Mouse (Mus musculus) gastrocnemius, postnatal 10 days (tissue): Measurements from ENCODE around the gene Rpl6. TPM values are rescaled to one million over a fixed set of nuclear protein-coding genes. Genes with fewer than 3 reads are reported as not detected.
"Not testable (repeated sequence)": the region's sequence is repeated elsewhere in the genome, so short reads cannot be mapped to it uniquely, and the experiment has no call there.

Experiments used
- DNase-seq: peaks from one replicate; pipeline ENCODE4 v3.0.0; 2021; ENCODE audit warnings: mixed read lengths
- total RNA-seq, 2 experiments: library from RNA; stranded (reverse); gene quantifications; 2 replicates each; pipeline ENCODE4 v1.2.3; 2021

Rpl6 gene
- total RNA-seq, 2 experiments from 2014 or later, result 744 to 776 TPM

DNA sequence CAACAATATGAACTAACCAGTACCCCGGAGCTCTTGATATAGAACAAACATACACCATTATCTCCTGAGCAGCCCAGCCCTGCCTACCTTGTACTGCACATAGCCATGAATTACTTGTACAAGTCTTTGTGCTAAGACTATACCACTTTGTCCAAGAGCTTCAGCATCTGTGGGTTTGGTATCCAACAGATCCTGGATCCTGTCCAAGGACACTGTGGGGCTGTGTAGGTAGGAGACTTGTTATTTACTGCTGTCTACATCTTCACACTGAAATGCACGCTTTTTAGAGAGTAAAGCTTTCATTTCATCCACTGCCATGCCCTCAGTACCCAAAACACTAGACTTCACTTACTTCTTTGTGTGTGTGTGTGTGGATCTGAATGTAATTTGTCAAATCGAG lies 20.6 kb downstream of the Rpl6 start:
- no peak for DNase-seq

DNA sequence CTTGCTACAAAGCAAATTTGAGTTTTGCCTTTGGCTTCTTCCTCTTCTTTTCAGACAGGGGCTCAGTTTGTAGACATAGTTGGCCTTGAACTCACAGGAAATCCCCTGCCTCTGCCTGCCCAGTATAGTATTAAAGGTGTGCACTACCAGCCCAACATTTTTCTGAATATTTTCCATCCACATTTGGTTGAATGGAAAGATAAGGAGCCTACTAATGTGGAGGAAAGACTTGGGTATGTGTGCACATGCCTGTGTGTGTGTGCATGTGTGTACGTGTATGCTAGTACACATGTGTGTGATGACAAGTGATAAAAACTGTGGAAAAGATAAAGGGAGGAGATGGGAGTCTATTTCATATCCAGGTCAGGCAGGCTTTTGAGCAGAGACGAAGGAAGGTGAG lies 21.6 kb downstream of the Rpl6 start:
- no peak for DNase-seq

GRCm38 (mm10) chr5:121226406-121226805 lies 22.1 kb downstream of the Rpl6 start:
- DNase-seq, result no peak

- DNase-seq, result no peak
These were observed 22.6 kb downstream of the Rpl6 start for GRCm38 (mm10) chr5:121226845-121227244.

GRCm38 (mm10) chr5:121227330-121227729 lies 23.0 kb downstream of the Rpl6 start:
- DNase-seq, result not testable (repeated sequence)

DNA sequence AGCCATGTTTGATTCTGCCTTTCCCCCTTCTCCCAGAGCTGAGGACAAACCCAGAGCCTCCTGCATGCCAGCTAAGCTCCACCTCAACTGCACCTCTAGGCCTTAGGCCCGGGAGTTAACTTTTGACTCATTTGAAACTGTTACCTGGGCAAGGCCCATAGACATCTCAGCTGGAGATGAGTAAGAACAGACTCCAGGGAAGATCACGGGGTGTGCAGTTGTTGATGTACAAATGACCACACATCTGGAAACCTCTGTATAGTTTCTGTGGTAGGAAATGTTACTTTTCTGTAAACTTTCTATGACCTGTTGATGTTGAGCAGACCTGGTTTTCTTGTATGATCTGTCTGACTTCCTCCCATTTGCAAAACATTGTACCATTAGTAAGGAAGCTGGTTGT lies 24.9 kb downstream of the Rpl6 start:
- DNase-seq, result no peak

GRCm38 (mm10) chr5:121230811-121231210 lies 26.5 kb downstream of the Rpl6 start:
- no peak for DNase-seq

DNA sequence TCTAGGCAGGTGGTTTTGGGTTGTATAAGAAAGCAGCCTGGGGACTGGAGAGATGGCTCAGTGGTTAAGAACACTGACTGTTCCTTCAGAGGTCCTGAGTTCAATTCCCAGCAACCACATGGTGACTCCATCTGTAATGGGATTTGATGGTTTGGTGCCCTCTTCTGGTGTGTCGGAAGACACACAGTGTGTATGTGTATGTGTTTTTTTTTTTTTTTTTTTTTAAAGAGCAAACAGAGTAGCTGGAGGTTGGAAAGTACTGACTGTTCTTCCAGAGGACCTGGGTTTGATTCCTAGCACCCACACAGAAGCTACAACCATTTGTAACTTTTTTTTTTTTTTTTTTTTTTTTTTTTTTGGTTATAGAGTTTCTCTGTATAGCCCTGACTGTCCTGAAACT lies 28.5 kb downstream of the Rpl6 start:
- no peak for DNase-seq

GRCm38 (mm10) chr5:121233726-121234125 lies 29.4 kb downstream of the Rpl6 start:
- DNase-seq, result no peak

GRCm38 (mm10) chr5:121236171-121236570 lies 31.9 kb downstream of the Rpl6 start:
- no peak for DNase-seq

DNA sequence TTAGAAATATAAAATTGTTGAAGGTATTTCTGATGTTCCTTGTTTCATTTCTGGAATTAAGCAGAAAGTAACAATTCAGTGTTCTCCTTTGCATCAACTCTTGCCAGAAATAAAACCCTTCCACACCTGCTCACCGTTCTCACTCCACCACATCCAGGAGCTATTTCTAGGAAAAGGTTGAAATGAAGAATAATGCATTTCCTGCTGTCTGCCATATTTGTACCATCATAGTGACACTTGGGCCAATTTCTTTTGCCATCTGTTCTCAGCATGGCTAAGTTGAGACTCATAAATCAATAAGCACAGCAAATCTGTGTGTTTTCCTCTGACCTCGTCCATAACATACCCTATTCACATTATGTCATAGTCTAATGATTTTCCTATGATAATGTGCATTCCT lies 33.9 kb downstream of the Rpl6 start:
- no peak for DNase-seq

DNA sequence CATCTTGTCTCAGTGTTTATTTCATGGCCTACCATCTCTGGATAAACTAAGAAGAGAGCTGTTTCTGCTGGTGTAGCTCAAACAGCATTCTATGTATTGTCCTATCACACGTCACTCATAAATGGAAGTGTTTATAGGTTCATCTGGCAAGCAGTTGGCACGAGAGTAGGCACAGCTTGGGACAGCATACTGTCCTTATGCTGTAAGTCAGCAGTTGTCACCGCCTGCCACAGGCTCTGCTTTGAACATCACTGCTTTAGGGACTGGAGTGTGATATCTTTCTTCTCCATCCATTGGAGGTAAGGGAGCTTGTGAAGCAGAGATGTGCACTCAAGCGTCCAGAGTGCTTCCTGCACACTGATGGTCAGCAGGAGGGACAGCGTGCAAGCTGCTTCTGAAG lies 35.6 kb downstream of the Rpl6 start:
- DNase-seq, result no peak

DNA sequence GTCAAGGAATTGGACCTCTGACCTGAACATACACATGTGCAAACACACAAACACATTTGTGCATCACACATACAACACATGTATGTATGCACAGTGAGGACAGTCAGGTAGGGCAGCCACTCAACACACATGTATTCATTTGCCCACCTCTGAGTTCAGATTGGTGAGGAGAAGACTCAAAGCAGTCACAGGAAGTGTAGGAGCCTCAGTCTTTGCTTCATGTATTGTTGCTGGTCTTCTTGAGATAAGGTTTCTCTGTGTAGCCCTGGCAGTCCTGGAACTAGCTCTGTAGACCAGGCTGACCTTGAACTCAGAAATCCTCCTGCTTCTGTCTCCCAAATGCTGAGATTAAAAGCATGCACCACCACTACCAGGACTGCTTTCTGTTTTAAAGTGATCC lies 36.9 kb downstream of the Rpl6 start:
- no peak for DNase-seq

DNA sequence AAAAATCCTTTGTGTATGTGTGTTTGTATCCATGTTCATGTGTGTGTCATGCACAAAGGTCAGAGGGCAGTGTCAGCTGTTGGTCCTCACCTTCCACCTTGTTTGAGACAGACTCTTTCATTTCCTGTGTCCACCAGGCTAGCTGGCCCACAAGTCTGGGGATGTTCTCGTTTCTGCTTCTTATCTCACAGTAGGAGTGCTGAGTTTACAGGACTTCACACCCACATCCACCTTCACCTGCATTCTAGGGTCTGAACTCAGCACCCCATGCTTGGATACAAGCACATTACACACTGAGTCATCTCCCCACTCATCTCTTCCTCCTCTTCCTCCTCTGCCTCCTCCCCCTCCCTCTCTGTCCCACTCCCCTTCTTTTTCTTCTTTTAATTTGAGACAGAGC lies 38.0 kb downstream of the Rpl6 start:
- no peak for DNase-seq

DNA sequence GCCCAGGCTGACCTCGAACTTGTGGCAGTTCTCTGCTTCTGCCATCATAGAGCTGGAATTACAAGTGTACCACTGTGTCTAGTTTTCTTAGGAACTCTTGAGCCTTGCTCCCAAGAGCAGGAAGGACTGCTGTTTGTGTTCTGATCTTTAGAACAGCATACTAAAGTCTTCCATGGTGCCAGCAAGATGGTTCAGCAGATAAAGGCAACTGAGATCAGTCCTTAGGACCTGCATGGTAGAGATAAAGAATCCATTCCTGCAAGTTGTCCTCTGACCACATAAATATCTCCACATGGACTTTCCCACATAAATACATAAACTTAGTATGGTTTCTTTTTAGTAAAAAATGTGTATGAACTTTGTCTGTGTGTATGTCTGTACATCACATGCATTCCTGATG lies 38.4 kb downstream of the Rpl6 start:
- no peak for DNase-seq

DNA sequence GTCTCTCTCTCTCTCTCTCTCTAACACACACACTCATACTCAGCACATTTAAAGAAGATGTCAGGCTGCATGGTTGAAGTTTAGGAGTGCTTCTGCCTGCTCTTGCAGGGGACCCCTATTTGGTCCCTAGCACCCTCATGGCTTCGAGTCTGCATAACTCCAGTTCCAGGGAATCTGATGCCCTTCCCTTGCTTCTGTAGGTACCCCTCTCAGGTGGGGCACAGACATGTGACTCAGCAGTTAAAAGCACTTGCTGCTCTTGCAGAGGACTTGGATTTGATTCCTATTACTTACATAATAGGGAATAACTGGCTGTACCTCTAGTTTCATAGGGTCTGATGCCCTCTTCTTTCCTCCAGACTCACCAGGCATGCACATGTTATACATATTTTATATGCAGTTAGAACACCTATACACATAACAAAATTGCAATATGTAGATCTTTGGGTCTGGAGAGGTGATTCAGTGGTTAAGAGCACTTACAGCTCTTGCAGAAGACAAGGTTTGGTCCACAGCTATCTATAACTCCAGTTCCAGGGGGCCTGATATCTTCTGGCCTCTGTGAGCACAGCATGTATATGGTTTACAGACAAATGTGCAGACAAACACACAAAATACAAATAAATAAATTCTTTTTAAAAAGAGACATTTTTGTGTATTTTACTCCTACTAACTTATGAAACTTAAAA lies 39.5 kb downstream of the Rpl6 start:
- no peak for DNase-seq

DNA sequence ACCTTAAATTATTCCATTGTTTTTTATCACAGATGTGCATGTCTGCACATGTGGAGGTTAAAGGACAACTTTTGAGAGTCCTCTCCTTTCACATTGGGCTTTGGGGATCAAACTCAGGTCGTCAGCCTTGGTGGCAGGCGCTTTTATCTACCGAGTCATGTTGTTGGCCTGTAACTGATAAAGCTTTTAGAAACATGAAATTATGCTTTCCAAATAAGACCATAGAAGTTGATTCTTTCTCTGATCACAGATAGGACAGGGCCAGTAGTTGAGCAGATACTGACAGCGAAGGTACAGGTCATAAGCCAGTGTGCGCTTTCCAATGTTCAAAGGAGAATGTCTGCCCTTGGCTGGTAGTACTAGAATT lies 40.1 kb downstream of the Rpl6 start:
- no peak for DNase-seq

DNA sequence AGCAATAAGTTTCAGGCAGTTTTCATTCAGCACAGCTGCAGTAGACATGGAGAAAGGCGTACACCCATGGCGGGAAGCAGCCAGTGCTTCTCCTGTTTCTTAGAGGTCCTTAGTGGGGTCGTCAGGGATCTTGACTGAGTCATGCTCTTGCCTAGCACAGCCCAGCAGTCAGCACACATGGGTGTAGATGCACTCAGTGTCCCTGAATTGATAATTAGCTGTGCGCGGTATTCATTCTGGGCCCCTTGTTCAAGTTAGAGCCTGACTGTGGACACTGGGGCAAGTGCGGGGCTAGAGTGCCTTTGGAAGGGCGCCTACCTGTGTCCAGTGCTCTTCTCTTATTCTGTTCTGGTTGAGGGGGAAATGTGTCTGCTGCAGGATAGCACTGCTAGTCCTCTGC lies 40.9 kb downstream of the Rpl6 start:
- DNase-seq, result no peak

- no peak for DNase-seq
These were observed 44.6 kb downstream of the Rpl6 start for GRCm38 (mm10) chr5:121248766-121249394.

DNA sequence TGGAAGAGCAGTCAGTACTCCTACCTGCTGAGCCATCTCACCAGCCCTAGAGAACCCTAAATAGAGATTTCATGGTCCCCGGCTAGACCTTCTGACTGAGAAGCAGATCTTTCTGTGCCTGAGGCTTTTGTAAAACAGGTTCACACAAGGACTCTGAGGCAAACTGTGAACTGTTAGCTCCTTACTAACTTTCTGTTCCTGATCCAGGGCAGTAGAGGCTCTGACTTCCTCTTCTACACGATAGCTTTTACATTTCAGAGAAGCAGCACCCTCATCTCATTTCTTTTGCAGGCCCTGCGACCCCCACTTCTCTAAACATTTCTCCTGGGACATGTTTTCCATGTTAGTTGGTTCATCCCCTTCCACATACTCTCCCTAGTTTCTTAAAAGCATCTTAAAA lies 45.4 kb downstream of the Rpl6 start:
- DNase-seq, result no peak

DNA sequence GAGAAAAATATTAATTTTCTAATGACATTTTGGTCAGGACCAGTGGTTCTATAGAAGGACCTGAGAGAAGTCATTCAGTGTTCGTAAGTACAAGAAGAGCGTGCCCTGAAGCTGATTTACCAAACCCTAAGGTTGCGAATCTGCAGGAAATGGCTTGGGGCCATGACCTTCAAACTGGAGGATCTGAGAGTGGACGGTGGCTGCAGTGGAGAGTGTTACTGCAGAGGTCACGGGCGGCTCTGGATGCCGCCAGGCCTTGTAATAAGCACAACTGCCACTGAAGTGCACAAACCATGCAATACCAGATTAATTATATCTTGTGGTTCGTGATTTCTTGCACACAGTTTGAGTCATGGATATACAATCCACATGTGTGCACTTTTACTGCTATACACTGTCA lies 47.5 kb downstream of the Rpl6 start:
- no peak for DNase-seq

- no peak for DNase-seq
These were observed 49.7 kb downstream of the Rpl6 start for GRCm38 (mm10) chr5:121253816-121254497.

GRCm38 (mm10) chr5:121254977-121255376 lies 50.7 kb downstream of the Rpl6 start:
- DNase-seq, result no peak
